Mouse (Mus musculus) MEL (cell line): ENCODE results near the gene Tmc4. TPM values are rescaled to one million over a fixed set of nuclear protein-coding genes. Genes with fewer than 3 reads are reported as not detected.
A peak's percentile ranks its signal among the peaks of the same experiment; 100 is the strongest.
"Not testable (repeated sequence)": the region's sequence is repeated elsewhere in the genome, so short reads cannot be mapped to it uniquely, and the experiment has no call there.

Experiments
- DNase-seq: peaks from one replicate; pipeline ENCODE4 v3.0.0; 2011; ENCODE audit warnings: low read depth, low spot score
- H3K27ac ChIP-seq: 2 replicates; pipeline ENCODE4 v1.5.1; 2012; ENCODE audit warnings: low read depth, mild to moderate bottlenecking, control low read depth, low read length, moderate library complexity; ENCODE audit not compliant: control insufficient read depth
- H3K27me3 ChIP-seq, 2 experiments: fragments of 150-350 bp in 1 of 2; sonication (generic) in 1 of 2; 2 replicates each; pipeline ENCODE4 v1.6.1; 2012; ENCODE audit warnings: low read length in 2 of 2, mild to moderate bottlenecking in 2 of 2, improper control_type of control experiment in 1 of 2, moderate library complexity in 1 of 2; ENCODE audit not compliant: insufficient read depth in 2 of 2, control insufficient read depth in 1 of 2
- H3K36me3 ChIP-seq, 2 experiments: 2 replicates each; pipeline ENCODE4 v1.6.1; 2012 to 2014; ENCODE audit warnings: low read length in 2 of 2, improper control_type of control experiment in 1 of 2, inconsistent platforms in 1 of 2, mild to moderate bottlenecking in 1 of 2; ENCODE audit not compliant: insufficient read depth in 2 of 2, control insufficient read depth in 1 of 2
- H3K4me1 ChIP-seq, 2 experiments: fragments of 150-350 bp in 1 of 2; sonication (generic) in 1 of 2; 2 replicates each; pipeline ENCODE4 v1.6.1; 2012; ENCODE audit warnings: low read length in 2 of 2, improper control_type of control experiment in 1 of 2, mild to moderate bottlenecking in 1 of 2; ENCODE audit not compliant: insufficient read depth in 2 of 2, control insufficient read depth in 1 of 2
- H3K4me3 ChIP-seq, 2 experiments: fragments of 150-350 bp in 1 of 2; sonication (generic) in 1 of 2; 2 replicates each; pipeline ENCODE4 v1.5.1; 2012; ENCODE audit warnings: low read depth in 2 of 2, low read length in 2 of 2, mild to moderate bottlenecking in 2 of 2, moderate library complexity in 2 of 2, control low read depth in 1 of 2, improper control_type of control experiment in 1 of 2; ENCODE audit not compliant: control insufficient read depth in 1 of 2, insufficient read depth in 1 of 2
- H3K79me2 ChIP-seq: 2 replicates; pipeline ENCODE4 v1.6.1; 2012; ENCODE audit warnings: mild to moderate bottlenecking, low read length, moderate library complexity; ENCODE audit not compliant: control insufficient read depth, poor library complexity, insufficient read depth
- H3K9ac ChIP-seq: 2 replicates; pipeline ENCODE4 v1.6.1; 2012; ENCODE audit warnings: low read depth, mild to moderate bottlenecking, control low read depth, low read length, moderate library complexity; ENCODE audit not compliant: control insufficient read depth, poor library complexity, severe bottlenecking
- H3K9me3 ChIP-seq: fragments of 150-350 bp; sonication (generic); replicated peaks from 2 replicates; pipeline ENCODE4 v1.6.1; 2012; ENCODE audit warnings: mild to moderate bottlenecking, low read length, improper control_type of control experiment, moderate library complexity; ENCODE audit not compliant: insufficient read depth
- CHD1 ChIP-seq: IDR thresholded peaks from 2 replicates; pipeline ENCODE4 v1.6.1; 2012; ENCODE audit warnings: low read depth, mild to moderate bottlenecking, inconsistent platforms, low read length, improper control_type of control experiment
- GABPA ChIP-seq: IDR thresholded peaks from 2 replicates; pipeline ENCODE4 v1.6.1; 2012; ENCODE audit warnings: low read depth, mild to moderate bottlenecking, inconsistent platforms, low read length, improper control_type of control experiment, moderate library complexity
- KAT2A ChIP-seq: conservative IDR thresholded peaks from 2 replicates; pipeline ENCODE4 v1.6.1; 2012; ENCODE audit warnings: low read depth, low read length, improper control_type of control experiment, inconsistent platforms
- MAX ChIP-seq: IDR thresholded peaks from 2 replicates; pipeline ENCODE4 v1.6.1; 2011; ENCODE audit warnings: low read length, improper control_type of control experiment
- MYC ChIP-seq: IDR thresholded peaks from 2 replicates; pipeline ENCODE4 v1.6.1; 2011; ENCODE audit warnings: low read depth, mild to moderate bottlenecking, low read length, improper control_type of control experiment, moderate library complexity
- NELFE ChIP-seq: IDR thresholded peaks from 2 replicates; pipeline ENCODE4 v1.6.1; 2011; ENCODE audit warnings: low read depth, low read length, improper control_type of control experiment
- POLR2A ChIP-seq, 2 experiments: IDR thresholded peaks; 2 replicates each; pipeline ENCODE4 v1.6.1; 2011 to 2012; ENCODE audit warnings: low read length in 2 of 2, mild to moderate bottlenecking in 2 of 2, control low read depth in 1 of 2, improper control_type of control experiment in 1 of 2, low read depth in 1 of 2, moderate library complexity in 1 of 2; ENCODE audit not compliant: control insufficient read depth in 1 of 2, insufficient read depth in 1 of 2, poor library complexity in 1 of 2
- RAD21 ChIP-seq: IDR thresholded peaks from 2 replicates; pipeline ENCODE4 v1.6.1; 2011; ENCODE audit warnings: mild to moderate bottlenecking, low read depth, low read length, improper control_type of control experiment
- RCOR1 ChIP-seq: IDR thresholded peaks from 2 replicates; pipeline ENCODE4 v1.6.1; 2012; ENCODE audit warnings: low read depth, mild to moderate bottlenecking, inconsistent platforms, low read length, improper control_type of control experiment
- SMC3 ChIP-seq: IDR thresholded peaks from 2 replicates; pipeline ENCODE4 v1.6.1; 2011; ENCODE audit warnings: low read depth, low read length, improper control_type of control experiment
- TBP ChIP-seq: IDR thresholded peaks from 2 replicates; pipeline ENCODE4 v1.8.0; 2011; ENCODE audit warnings: low read depth, low read length, improper control_type of control experiment
- ZKSCAN1 ChIP-seq: IDR thresholded peaks from 2 replicates; pipeline ENCODE4 v1.6.1; 2012; ENCODE audit warnings: low read depth, mild to moderate bottlenecking, inconsistent platforms, low read length, improper control_type of control experiment, moderate library complexity
- polyA plus RNA-seq, 2 experiments: library from polyadenylated mRNA; stranded (reverse) in 1 of 2; unstranded in 1 of 2; fragments of >175 nt in 1 of 2; fragments of >200 nt in 1 of 2; gene quantifications; 2 replicates each; pipeline versions ENCODE4 v1.2.1 to v1.2.4; 2012; ENCODE audit warnings: low replicate concordance in 2 of 2, low read depth in 1 of 2; ENCODE audit not compliant: insufficient read length in 2 of 2, insufficient read depth in 1 of 2, missing spikeins in 1 of 2
- total RNA-seq: library from RNA; depleted of rRNA; stranded (reverse); fragments of 300-350 nt; gene quantifications from 2 replicates; pipeline ENCODE4 v1.2.3, GENCODE M21; 2012

The Tmc4 gene
- total and polyA plus RNA-seq, 3 experiments = 2.7 to 16.8 TPM; not detected in 1

DNA sequence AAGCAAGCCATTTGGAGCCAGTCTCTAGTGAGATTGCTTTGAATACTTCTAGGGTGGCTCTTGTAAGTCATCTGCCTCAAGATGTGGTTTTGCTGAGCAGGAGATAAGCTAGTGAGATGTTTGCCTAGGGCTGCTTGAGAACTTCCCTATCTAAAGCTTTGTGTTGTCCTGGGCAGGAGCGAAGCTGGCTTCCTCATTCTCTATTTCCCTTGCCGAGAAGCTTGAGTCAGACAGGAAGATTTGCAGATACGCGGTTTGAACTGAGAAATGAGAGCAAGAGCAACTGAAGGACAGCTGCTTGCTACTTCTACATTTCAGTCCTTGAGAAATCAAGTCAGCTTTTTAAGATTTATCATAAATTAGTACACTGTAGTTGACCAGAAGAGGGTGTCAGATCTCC lies 29.7 kb upstream of the Tmc4 start (continued):
- TF ChIP-seq GABPA = no peak
- peak; percentile 33 for TF ChIP-seq NELFE

DNA sequence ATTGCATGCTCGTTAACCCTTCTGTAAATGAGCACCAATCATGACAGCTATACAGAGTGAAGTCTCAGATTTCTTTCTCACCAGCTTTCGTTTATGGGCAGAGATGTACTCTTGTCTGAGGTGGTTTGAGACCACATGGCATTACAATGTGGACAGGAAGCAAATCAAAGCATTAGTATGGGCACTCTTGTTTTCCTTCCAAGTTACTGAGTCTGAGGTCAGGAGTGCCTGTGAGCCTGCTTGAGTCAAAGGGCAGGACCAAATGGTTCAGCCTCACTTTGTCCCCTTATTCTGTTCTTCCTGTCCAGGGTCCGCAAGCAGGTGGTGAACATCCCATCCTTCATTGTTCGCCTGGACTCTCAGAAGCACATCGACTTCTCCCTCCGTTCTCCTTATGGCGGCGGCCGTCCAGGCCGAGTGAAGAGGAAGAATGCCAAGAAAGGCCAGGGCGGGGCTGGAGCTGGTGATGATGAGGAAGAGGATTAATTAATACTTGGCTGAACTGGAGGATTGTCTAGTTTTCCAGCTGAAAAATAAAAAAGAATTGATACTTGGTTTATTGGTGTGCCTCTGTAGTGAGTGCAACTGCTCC lies 29.1 kb upstream of the Tmc4 start:
- H3K4me3 ChIP-seq = peak overlapping the region; percentile 49 to 99
- H3K27ac ChIP-seq = peak overlapping the region; percentile 98
- peaks cover 6 to 18% of the 10 kb centered on the region in 2 experiments for H3K36me3 ChIP-seq
- TF ChIP-seq ZKSCAN1 (no peak), RCOR1 (no peak), CHD1 (peak; percentile 68; the same call in 1 of the 2 replicates), KAT2A (0 out of 2 replicates have a peak, but pooled peaks have one; percentile 15), MAX (peak; percentile 54; the same call in 1 of the 2 replicates), SMC3 (peak; percentile 18; the same call in 1 of the 2 replicates), MYC (peak; percentile 55)
- H3K27me3 ChIP-seq = no peaks in the 10 kb centered on the region
- H3K9me3 ChIP-seq = no peaks in the 10 kb centered on the region
- H3K79me2 ChIP-seq = peaks cover 28% of the 10 kb centered on the region
- peaks cover 0 to 8% of the 10 kb centered on the region in 2 experiments; a peak in 1 of 4 replicates for H3K4me1 ChIP-seq
- peak overlapping the region; percentile 99 for H3K9ac ChIP-seq
- peak; percentile 55 for DNase-seq

DNA sequence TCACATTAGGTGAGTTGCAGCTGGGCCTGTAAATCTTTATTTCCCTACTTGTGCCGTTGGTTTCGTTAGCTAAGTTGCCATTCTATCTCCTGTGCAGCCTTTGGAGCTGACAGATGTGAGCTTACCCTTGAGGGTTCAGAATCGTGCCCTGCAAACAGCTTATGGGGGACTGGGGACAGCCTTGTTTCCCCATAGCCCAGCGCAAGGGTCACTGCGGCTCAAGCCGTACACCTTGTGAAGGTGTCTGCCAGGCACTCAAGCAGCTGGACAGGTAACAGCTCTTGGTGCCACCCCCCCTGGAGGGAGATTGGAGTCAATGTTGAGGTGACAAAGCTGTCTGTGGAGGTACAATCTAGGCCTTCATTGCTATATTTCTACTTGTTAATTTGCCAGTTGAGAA lies 28.6 kb upstream of the Tmc4 start:
- peaks cover 6 to 18% of the 10 kb centered on the region in 2 experiments for H3K36me3 ChIP-seq
- H3K4me3 ChIP-seq = peak overlapping the region; percentile 49 to 99
- H3K27me3 ChIP-seq = no peaks in the 10 kb centered on the region
- H3K4me1 ChIP-seq = peaks cover 0 to 8% of the 10 kb centered on the region in 2 experiments; a peak in 1 of 4 replicates
- H3K27ac ChIP-seq = peak overlapping the region; percentile 98
- TF ChIP-seq POLR2A (IDR thresholded peaks at IDR 0.05; ENCODE audit: control insufficient read depth in 1 of 2, insufficient read depth in 1 of 2, low read depth in 1 of 2, low read length in 2 of 2, poor library complexity in 1 of 2) (peak in 1 of 2 experiments; percentile 22; a peak in 1 of 4 replicates), RAD21 (no peak), TBP (no peak)
- peaks cover 28% of the 10 kb centered on the region for H3K79me2 ChIP-seq
- no peaks in the 10 kb centered on the region for H3K9me3 ChIP-seq
- DNase-seq = peak; percentile 43
- H3K9ac ChIP-seq = peak overlapping the region; percentile 99

DNA sequence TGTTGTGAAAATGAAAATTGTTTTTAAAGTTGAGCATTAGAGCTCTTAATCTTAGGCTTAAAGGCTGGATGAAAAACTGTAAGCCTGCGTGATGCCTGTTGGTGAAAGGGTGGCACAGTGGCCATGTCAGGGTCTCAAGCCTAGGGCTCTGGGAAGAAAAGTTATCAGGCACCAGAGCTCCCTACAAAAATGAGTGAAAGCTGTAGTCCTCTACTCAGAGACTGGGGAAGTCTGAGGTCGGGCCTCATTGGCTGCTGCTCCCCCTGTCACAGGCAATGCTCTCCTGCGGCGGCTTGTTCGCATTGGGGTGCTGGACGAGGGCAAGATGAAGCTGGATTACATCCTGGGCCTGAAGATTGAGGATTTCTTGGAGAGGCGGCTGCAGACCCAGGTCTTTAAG lies 28.1 kb upstream of the Tmc4 start:
- H3K4me1 ChIP-seq, H3K27me3 ChIP-seq, H3K9me3 ChIP-seq: not testable (repeated sequence)
- Histone ChIP-seq H3K79me2 (peaks cover 28% of the 10 kb centered on the region), H3K9ac (peak overlapping the region; percentile 99), H3K36me3 (peaks cover 6 to 18% of the 10 kb centered on the region in 2 experiments), H3K27ac (peak overlapping the region; percentile 98), H3K4me3 (peak overlapping the region; percentile 73 to 99)
- peak; percentile 38 for DNase-seq
